Mouse (Mus musculus) bone marrow, adult 2 months (tissue): Measurements from ENCODE around the gene E2f7. TPM values are rescaled to one million over a fixed set of nuclear protein-coding genes. Genes with fewer than 3 reads are reported as not detected.
"Not testable (repeated sequence)": the region's sequence is repeated elsewhere in the genome, so short reads cannot be mapped to it uniquely, and the experiment has no call there.

Source experiments
- H3K27ac ChIP-seq: fragments of 200-500 bp; 2 replicates; pipeline ENCODE4 v1.5.1; 2012; ENCODE audit warnings: low read depth, mild to moderate bottlenecking, control low read depth, inconsistent platforms, low read length; ENCODE audit not compliant: control insufficient read depth, poor library complexity, insufficient read depth
- H3K4me1 ChIP-seq: fragments of 200-500 bp; 2 replicates; pipeline ENCODE4 v1.6.1; 2011; ENCODE audit warnings: low read length; ENCODE audit not compliant: control insufficient read depth, insufficient read depth
- H3K4me3 ChIP-seq: fragments of 200-500 bp; replicated peaks from 2 replicates; pipeline ENCODE3; 2011; ENCODE audit warnings: mild to moderate bottlenecking, low read depth, low read length, control low read depth; ENCODE audit not compliant: control insufficient read depth
- CTCF ChIP-seq: fragments of 200-500 bp; IDR thresholded peaks from 2 replicates; pipeline ENCODE4 v1.5.1; 2011; ENCODE audit warnings: low read length, control low read depth; ENCODE audit not compliant: control insufficient read depth, insufficient read depth
- POLR2A ChIP-seq: fragments of 200-500 bp; IDR thresholded peaks from 2 replicates; pipeline ENCODE4 v1.6.1; 2011; ENCODE audit warnings: low read depth, mild to moderate bottlenecking, control low read depth, low read length, borderline replicate concordance; ENCODE audit not compliant: control insufficient read depth
- WGBS: fragments of 180-500 bp; shearing (Covaris S2); methylation state at CpG from one replicate; pipeline ENCODE4 v1.1.7; 2018; 5-methylcytosine and 5-hydroxymethylcytosine counted together
- polyA plus RNA-seq: library from polyadenylated mRNA; stranded (reverse); fragments of >200 nt; gene quantifications from 2 replicates; pipeline ENCODE4 v1.2.4, GENCODE M21; 2011; ENCODE audit warnings: low replicate concordance; ENCODE audit not compliant: missing spikeins, insufficient read depth, insufficient read length

The E2f7 gene
- polyA plus RNA-seq, 1 experiment = 11.6 TPM

- WGBS = 86% methylated on average over 6 of the region's 6 CpGs
- Histone ChIP-seq H3K27ac (no peak overlapping the region), H3K4me1 (peaks cover 2% of the 10 kb centered on the region; the same call in 1 of the 2 replicates), H3K4me3 (no peak overlapping the region)
- TF ChIP-seq CTCF (no peak), POLR2A (no peak)
Measured at GRCm38 (mm10) chr10:110743701-110744100, 1.5 kb upstream of the E2f7 start.

- TF ChIP-seq POLR2A = no peak
- TF ChIP-seq CTCF = no peak
- Histone ChIP-seq H3K27ac (no peak overlapping the region), H3K4me3 (no peak overlapping the region), H3K4me1 (peaks cover 2% of the 10 kb centered on the region; the same call in 1 of the 2 replicates)
- 84% methylated on average over 12 of the region's 12 CpGs for WGBS
Measured at GRCm38 (mm10) chr10:110744120-110744519, 1.1 kb upstream of the E2f7 start.

GRCm38 (mm10) chr10:110745640-110746032, 397 bp downstream of the E2f7 start:
- WGBS = 1% methylated on average over 23 of the region's 23 CpGs
- Histone ChIP-seq H3K27ac (peak overlapping the region; percentile 42), H3K4me1 (peaks cover 2% of the 10 kb centered on the region; the same call in 1 of the 2 replicates), H3K4me3 (peak overlapping the region; percentile 97)
- TF ChIP-seq POLR2A (no peak), CTCF (no peak)

GRCm38 (mm10) chr10:110749081-110749480, 3.8 kb downstream of the E2f7 start:
- Histone ChIP-seq H3K27ac (no peak overlapping the region), H3K4me3 (no peak overlapping the region), H3K4me1 (peaks cover 2% of the 10 kb centered on the region; the same call in 1 of the 2 replicates)
- 86% methylated on average over 9 of the region's 9 CpGs for WGBS
- no peak for TF ChIP-seq CTCF
- TF ChIP-seq POLR2A = no peak

- 92% methylated on average over 9 of the region's 9 CpGs for WGBS
- H3K27ac ChIP-seq = no peak overlapping the region
- H3K4me3 ChIP-seq = no peak overlapping the region
- no peak for TF ChIP-seq CTCF
- no peak for TF ChIP-seq POLR2A
- H3K4me1 ChIP-seq = peaks cover 2% of the 10 kb centered on the region; the same call in 1 of the 2 replicates
Measured at GRCm38 (mm10) chr10:110749510-110750305, 4.5 kb downstream of the E2f7 start.

- Histone ChIP-seq H3K4me1 (no peaks in the 10 kb centered on the region), H3K4me3 (no peak overlapping the region), H3K27ac (no peak overlapping the region)
- WGBS = 68% methylated on average over 3 of the region's 3 CpGs
- TF ChIP-seq CTCF (no peak), POLR2A (no peak)
Measured at GRCm38 (mm10) chr10:110752849-110753248, 7.6 kb downstream of the E2f7 start.

- Histone ChIP-seq H3K4me3 (no peak overlapping the region), H3K27ac (no peak overlapping the region), H3K4me1 (no peaks in the 10 kb centered on the region)
- 96% methylated on average over 10 of the region's 10 CpGs for WGBS
- TF ChIP-seq POLR2A (no peak), CTCF (no peak)
Measured at GRCm38 (mm10) chr10:110755556-110755955, 10.3 kb downstream of the E2f7 start.

- TF ChIP-seq POLR2A = no peak
- TF ChIP-seq CTCF = no peak
- Histone ChIP-seq H3K4me1 (no peaks in the 10 kb centered on the region), H3K4me3 (no peak overlapping the region), H3K27ac (no peak overlapping the region)
- 84% methylated on average over 7 of the region's 7 CpGs for WGBS
Measured at GRCm38 (mm10) chr10:110756271-110756793, 11.1 kb downstream of the E2f7 start.

GRCm38 (mm10) chr10:110760552-110760951, 15.3 kb downstream of the E2f7 start:
- 70% methylated on average over 9 of the region's 12 CpGs for WGBS
- not testable (repeated sequence) for H3K27ac ChIP-seq, H3K4me3 ChIP-seq, H3K4me1 ChIP-seq
